Mouse (Mus musculus) layer of hippocampus, postnatal 14 days (tissue): ENCODE results near the gene Fam131c. TPM values are rescaled to one million over a fixed set of nuclear protein-coding genes. Genes with fewer than 3 reads are reported as not detected.

Source experiments
- DNase-seq, 2 experiments: peaks; one replicate each; pipeline ENCODE4 v3.0.0; 2021 to 2022; ENCODE audit warnings: low spot score in 2 of 2, mixed read lengths in 1 of 2
- total RNA-seq, 2 experiments: library from RNA; stranded (reverse); gene quantifications; 2 replicates each; pipeline ENCODE4 v1.2.3; 2021

The Fam131c gene
- total RNA-seq, 2 experiments from 2014 or later, result 5.0 to 6.6 TPM

DNA sequence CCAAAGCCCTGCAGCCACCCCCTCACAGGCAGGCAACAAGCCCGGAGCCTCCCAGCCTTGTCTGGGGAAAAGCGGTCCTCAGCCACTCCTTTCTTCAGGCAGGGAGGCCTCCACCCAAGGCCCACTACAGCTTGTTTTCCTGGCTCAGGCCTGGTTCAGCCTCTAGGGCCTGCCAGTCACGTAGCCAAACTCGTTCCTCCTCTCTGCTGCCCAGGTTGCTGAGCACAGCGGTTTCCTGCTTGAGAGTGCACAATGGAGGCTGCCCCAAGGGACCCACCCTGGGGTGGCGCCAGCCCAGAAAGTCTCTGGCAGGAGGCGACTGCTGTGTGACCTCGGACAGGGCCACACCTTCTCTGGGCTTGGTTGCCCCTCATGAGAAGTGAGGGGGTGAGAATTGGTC is 14.2 kb upstream of the Fam131c start:
- DNase-seq, result no peak

DNA sequence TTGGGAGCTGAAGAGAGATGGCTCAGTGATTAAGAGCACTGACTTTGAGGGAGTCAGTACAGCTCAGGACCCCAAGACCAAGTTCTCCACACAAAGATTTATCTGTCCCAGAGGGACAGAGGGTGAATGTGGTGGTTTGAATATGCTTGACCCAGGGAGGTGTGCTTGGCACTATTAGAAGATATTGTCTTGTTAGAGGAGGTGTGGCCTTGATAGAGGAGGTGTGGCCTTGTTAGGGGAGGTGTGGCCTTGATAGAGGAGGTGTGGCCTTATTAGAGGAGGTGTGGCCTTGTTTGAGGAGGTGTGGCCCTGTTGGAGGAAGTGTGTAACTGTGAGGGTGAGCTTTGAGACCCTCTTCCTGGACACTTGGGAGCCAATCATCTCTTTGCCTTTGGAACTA is 10.2 kb upstream of the Fam131c start:
- DNase-seq, result no peak

DNA sequence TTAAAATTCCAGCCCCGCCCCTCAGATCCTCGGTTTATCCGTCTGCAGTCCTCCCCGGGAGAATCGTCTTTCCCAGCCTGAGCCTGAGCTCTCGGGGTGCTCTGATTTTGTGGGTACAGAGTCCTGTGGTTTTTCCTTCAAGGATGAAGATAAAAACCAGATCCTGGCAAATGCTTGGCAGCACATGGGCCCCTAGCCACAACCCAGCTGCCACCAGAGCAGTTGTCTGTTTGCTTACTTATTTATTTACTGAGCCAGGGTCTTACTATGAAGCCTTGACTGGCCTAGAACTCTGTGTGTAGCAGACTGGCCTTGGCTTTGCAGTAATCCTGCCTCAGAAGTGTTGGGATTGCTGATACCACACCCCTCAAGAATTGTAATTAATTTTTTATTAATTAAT is 8.8 kb upstream of the Fam131c start:
- no peak for DNase-seq

DNA sequence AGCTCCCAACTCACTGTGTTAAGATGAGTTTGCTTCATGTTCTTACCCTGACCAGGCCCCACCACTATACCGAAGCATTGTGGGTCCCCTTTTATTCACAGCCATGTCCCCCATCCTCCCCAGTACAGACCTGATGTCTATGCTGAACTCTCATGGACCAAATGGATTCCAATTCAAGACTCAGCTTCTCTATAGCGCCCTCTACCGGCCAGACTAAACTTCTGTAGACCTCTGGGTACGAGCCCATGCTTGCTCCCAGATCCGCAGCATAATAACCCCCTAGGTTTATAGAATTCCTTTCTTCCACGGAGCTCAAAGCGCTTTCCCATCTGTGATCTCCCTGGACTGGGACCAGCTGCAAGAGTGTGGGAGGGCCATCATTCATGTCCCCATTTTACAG is 7.2 kb upstream of the Fam131c start:
- DNase-seq, result peak in 1 of 2 experiments; percentile 14

DNA sequence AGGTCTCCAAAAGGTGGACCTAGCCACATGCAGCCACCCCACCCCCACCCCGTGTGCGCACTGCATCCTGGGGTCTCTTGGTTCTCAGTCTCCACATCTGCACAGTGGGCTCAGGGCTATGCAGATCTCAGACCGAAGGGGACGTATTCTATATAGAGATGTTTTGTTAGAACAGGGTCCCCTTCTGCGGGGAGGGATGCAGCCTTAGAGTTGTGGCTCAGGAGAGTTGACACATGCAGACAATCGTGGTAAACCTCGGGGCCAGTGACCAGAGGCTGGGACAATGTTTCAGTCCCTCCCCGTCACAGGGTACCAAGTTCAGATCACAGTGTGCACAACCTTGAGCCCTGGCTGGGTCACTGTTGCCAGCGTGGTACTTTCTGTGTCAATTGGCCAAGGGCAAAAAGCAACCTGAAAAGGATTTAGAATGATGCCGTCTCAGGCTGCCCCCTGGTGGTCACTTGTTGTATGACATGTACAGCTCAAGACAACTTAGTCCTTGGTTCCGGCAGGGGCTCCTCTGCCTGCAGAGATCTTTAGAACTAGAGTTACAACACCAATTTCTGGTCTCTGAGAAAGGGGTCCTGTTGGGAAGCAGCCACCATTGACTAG is 5.0 kb upstream of the Fam131c start:
- peak; percentile 77 to 80 for DNase-seq

DNA sequence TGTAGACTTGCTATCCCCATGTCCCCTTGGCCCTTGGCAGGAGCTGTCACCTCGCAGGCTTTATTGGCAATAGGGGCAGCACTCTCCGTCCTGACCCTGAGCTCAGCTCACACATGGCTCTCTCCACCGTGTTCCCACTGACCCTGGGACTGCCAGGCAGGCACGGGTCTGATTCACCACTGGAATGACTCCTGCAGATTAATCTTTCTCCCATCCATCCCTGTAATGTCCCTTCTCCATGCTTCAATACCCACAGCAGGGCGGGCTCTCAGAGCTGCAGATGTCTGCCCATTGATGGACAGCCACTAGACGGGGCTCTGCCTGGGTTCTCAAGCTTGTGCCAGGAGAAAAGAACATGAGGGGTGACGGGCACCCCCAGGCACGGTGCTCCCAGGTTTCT is 2.9 kb upstream of the Fam131c start:
- DNase-seq, result no peak

DNA sequence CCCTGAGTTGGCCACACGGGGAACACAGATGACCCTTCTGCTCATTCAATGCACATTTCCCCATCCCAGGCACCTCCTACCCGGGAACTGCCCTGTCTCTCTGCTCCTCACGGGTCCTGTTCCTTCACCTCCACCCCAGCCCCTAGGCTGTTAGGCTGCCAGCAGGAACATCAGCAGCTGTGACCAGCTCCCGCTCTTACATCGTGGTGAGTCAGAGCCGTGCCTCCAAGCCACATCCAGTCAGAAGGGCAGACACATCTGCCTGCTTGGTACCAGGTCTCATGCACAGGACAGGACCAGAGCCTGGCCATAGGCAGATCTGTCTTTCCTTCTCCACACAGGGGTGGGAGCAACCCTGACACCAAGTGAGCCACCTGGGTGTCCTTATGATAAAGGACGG is 2.1 kb upstream of the Fam131c start:
- no peak for DNase-seq

DNA sequence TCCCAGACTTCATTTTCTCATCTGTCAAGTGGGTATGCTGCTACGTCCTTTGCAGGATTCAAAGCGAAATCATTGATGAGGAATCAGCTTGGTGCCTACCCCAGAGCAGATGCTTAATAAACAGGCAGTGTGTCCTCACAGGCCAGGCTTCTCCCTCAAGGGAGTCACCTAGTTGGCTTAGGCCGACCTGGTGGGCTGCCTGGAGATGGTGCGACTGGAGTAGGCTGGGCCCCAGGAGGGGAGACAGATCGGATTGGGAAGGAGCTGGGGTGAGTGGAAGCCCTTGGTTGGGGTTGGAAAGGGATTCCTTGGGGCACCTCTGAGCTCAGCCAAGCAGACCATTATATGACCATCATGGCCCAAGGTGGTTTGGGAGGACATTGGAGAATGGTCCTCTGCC is 4.4 kb downstream of the Fam131c start:
- DNase-seq, result no peak

DNA sequence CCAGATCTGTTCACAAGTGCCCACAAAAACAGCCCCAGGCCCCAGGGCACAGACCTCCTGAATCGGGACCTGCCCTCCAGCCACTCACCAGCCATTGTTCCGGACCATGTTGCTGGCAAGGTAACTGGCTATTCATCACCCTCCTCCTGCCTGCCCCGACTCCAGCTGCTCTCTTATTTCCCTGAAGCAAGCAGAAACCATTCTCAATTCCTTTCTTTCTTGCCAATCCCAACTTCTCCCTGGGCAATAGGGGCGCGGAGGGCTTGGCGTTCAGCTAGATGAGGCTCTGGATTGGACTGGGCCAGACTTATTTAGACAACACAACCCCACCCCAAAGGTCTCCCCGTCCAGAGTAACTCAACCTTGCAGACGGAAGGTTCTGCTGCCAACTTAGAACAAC is 11.7 kb downstream of the Fam131c start:
- no peak for DNase-seq

DNA sequence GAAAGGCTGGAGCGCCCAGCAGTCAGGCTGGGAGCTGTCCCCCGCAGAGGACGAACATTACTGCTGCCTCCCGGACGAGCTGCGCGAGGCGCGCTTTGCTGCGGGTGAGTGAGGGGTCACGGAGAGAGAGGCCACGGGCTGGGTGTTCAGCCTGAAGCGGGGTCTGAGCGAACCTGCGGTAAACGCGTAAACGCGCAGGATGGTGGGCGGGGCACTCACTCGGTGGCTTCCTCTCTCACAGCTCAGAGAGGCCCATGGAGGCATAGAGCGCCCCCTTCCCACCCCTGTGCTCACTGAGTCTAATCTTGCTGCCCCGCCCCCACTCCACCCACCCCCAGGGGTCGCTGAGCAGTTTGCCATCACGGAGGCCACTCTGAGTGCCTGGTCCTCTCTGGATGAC is 14.4 kb downstream of the Fam131c start:
- DNase-seq, result no peak

DNA sequence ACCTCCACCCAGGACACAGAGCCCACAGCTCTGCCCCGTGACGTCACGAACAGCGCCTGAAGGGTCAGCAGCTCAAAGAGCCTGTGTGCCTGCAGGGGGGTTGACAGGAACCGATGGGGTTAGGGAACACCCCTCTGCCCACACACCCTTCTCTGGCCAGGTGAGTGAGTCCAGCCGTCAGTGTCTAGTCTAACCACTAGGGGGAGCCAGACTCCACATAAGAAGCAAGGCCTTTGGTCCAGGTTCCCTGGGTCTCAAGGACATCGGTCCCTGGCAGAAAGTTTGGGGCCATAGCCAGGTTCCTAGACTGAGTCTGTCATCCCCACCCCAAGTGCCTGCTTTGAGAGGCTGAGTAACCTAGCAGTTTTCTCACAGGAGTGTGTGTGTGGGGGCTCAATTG is 17.3 kb downstream of the Fam131c start:
- peak in 1 of 2 experiments; percentile 25 for DNase-seq

DNA sequence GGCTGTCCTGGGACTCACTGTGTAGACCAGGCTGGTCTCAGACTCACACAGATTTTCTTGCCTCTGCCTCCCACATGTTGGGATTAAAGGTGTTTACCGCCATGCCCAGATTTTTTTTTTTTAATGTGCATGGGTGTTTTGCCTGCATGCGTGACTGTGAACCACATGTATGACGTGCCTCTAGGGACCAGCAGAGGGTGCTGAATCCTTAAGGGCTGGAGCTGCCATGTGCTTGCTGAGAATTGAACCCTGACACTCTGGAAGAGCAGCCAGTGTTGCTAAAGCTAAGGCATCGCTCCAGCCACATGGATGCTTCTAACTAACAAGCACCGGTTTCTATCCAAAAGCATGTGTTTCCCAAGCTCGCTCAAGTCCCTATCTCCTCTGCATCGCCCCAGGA is 18.1 kb downstream of the Fam131c start:
- DNase-seq, result no peak

DNA sequence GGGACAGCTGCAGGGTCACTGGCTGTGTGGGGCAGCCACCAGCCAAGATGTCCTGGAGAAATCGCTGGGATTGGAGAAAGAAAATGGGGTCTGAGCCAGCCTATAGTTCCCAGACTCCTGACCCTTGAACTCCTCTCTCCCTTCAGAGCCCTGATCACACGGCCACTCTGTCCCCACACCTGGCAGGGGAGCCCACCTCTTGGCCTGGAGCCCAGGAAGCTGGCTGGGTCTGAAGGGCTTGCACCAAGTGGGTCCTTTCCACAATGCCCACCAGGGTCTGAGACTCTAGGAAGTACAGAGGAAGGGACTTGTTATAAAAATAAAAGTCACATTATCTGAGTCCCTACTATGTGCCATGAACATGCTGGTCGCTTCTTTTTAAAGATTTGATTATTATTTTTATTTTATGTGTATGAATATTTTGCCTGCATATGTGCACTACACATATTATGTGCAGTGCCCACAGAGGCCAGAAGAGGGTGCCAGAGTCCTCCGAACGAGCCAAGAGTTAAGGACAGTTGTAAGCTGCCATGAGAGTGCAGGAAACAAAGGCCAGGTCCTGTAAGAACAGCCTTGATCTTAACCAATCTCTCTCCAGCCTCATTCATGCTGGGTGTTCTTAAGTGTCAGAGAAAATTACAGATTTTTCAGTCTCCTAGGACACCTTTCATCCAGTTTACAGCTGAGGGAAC is 19.2 kb downstream of the Fam131c start:
- DNase-seq, result peak; percentile 65 to 79

DNA sequence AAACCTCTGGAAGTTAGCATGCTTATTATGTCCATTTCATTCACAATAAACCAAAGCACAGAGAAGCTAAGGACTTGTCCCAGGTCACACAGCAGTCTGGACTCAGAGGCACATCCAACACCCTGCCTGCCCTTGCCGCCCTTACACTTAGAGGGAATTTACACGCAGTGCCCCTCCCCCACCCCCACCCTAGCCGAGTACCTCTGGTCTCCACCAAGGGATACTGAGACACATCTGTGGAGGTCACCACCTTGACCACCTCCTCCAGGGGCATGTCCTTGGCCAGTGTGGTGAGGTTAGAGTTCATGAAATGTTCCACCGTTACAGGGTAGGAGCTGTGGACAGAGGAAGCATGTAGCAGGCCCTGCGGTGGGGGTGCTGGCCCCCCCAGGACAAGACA is 19.9 kb downstream of the Fam131c start:
- no peak for DNase-seq

DNA sequence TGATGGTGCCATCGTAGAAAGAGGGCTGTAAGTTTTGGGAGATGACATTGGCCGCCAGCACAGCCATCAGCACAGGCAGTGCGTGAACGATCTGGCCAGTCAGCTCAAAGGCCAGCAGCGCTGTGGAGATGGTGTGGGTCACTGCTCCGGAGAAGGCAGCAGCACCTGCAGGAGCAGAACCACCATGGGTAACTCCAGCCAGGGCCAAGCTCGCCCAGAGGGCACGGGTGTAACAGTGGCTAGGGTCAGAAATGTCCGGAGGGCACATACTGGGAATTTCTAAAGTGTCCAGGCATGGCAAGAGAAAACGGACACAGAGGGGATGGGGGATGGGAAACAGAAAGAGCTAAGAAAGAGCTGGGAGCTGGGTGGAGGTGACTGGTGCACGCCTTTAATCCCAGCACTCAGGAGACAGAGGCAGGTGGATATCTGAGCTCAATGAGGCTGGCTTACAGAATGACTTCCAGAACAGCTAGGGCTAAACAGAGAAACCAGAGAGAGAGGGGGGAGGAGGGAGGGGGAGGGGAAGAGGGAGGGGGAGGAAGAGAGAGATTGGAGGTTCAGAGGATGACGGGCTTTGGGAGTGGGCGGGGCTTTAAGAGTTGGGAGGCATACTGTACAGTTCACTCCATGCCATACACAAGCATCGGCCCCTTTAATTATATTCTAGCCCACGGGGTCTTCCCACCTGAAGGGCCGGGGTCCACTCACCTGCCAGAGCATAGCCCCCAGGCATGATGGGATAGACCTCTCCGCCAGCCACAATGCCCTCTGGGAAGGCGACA is 21.5 kb downstream of the Fam131c start:
- no peak for DNase-seq

DNA sequence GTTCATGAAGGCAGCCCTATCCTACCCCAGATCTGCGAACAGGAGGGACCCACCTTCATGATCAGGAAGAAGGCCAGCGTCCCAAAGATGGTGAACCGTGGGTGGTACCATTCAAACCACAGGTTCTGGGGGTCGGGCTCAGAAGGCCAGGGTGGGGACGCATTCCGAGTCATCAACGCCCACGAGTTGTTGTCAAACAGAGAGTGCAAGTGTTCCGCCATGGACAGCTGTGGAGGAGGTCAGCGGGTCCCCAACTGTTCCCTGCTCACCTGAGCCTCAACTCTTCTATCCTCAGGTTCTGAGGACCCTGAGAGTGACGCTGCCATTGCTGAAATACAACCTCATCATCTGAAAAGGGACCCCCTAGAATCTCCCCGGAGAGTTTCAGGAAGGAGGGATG is 23.3 kb downstream of the Fam131c start:
- no peak for DNase-seq

DNA sequence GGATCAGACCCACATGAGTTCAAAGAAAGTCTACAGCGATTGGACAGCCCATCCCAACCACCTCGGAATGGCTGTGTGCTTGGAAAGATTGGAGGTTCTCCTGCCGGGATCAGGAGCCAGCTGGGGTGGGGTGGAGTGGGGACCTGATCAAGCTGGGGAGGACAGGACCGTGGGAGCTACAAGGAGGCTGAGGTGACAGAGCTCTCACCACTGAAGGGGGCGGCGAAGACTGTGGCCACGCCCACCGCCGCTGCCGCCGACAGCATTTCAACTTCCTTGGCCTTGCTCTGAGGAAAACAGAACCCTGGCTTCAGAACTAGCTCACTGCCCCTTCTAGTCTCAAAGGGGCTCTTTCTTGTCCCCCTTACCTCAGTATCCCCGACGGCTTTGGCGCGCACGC is 26.7 kb downstream of the Fam131c start:
- no peak for DNase-seq

DNA sequence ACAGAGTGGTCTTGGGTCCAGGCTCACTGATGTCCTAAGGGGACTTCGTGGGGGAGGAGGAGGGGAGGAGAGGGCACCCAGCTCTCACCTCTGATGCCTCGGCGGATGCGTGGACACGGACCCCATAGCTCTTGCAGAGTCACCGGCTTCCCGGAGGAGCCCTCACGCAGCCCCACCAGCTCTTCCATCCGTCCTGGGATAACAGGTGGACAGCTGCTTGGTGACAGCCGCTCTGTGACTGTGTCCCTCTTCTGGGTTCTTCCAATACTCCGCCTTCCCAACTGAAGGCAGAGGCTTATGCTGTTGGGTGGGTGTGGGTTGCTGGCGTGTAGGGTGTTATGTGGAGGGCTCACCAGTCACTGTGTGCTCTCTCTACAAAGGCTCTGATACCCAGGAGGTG is 29.8 kb downstream of the Fam131c start:
- DNase-seq, result no peak

DNA sequence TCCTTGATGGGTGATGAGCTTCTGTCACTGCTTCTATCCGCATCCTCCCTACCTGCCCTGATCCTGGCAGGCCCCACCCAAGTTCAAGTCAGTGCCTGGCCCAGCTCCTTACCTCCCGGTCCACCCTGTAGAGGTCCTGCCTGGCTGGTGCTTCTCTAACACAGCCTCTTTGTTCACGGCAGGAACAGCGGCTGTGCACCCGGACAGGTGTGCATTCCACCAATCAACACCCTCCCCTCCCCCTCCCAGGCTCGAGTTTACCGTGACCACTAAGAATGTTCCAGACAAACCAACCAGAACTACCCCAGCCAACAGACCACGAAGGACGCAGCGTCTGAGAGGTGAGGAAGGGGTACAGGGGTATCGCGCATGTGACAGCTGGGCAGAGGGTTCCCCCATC is 30.5 kb downstream of the Fam131c start, which contains the start of gene Clcnka:
Gene Clcnka (minus strand): TSS at position 180 of the 400 bp plus-strand sequence.
- DNase-seq, result no peak

DNA sequence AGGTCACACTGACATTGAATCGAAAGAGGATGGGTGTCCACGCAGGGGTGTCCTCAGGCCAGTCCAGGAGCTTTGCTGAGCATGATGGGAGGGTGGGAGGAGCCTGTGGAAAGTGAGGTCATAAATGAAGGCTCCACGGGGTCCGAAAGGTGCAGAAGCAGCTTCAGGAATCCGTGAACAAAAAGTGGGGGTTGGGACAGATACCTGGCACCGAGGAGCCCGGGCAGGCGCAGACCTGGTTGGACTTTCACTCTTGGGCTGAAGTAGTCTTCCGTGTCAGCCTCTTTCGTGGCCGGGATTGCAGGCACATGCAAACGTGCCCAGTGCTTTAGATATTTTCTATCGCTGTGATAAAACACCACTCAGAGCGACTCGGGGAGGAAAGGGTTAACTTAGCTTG is 32.2 kb downstream of the Fam131c start:
- no peak for DNase-seq

DNA sequence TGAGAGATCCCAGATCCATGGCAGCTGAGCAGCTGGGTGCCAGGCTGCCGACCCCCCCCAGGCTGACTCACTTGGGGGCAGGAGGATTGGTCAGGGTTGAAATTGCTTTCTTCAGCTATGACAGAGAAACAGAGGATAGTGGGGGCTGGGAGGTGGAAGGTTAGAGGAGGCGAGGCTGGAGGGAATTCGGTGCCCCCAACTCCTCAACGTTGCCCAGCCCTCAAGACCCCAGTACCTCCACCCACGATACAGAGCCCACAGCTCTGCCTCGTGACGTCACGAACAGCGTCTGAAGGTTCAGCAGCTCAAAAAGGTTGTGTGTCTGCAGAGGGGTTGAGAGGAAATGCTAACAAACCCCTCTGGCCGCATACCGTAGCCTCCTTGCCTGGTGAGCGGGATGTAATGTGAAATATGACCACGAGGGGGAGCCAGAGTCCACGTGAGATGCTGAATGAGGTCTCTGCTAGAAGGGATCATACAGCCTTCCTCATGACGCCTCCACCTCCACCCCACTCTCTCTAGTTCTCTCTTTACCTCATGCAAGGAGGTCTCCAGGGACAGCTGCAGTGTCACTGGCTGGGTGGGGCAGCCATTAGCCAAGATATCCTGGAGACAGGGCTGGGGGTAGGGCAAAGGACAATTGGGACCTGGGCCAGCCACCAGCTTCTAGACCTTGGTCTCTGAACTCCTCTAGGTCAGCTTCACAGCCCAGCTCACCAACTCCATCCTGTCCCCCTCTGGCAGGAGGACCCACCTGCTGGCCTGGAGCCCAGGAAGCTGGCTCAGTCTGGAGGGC is 36.7 kb downstream of the Fam131c start:
- DNase-seq, result peak; percentile 90 to 93

DNA sequence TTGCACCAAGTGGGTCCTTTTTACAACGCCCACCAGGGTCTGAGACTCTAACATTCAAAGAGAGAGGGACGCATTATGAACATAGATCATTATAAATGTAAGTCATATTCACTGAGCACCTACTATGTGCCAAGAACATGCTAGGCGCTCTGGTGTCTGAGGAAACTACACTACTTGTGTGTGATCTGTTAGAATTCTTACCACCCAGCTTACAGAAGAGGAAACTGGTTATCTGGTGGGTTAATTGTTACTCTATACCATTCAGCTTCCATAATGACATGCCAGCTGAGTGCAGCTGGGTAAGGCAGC is 37.2 kb downstream of the Fam131c start:
- no peak for DNase-seq
